Comparison of ENCODE assay signal across 8 mouse cellular contexts in the genomic region with DNA sequence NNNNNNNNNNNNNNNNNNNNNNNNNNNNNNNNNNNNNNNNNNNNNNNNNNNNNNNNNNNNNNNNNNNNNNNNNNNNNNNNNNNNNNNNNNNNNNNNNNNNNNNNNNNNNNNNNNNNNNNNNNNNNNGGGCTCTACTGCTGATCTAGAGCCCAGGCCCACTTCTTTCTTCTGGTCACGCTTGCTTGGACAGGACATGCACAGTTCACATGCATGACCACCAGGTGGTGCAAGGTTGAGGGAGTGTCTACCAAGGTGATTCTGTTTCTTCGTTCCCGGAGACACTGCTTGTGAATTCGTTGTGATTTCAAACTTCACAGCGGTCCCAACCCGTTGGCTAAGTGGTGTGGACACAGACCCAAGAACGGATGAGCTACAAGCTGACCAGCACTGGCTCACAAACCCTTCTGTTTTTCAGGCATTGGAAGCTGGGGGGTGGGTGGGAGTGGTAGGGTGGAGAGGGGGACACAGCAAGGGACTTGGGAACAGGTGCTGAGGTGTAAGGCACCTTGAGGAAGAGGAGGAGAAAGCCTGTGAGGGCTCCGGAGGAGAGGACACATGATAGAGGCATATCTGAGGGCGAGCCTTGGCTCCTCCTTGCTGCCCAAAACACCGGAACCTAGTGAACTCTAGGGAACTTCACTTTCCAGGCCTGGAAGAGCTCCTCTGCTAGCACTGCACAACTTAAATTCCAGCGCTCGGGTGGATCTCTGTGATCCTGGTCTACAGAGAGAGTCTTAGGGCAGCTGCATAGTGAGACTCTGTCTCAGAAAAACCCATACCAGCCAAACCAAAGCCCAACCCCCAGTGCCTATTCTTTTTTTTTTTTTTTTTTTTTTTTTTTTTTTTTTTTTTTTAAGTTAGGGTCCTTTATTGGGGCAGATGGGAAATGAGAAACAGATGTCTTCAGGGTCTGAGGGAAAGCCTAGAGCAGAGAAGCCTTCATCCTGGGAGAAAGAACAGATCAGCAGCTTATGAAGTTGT. TPM values are rescaled to one million over a fixed set of nuclear protein-coding genes. Genes with fewer than 3 reads are reported as not detected.
DNase-seq lines count a peak whose midpoint lies in the region; ATAC-seq and TF ChIP-seq lines count a peak whose summit lies in the region.

No protein-coding gene starts in this region.

- peak; percentile 58; the same call in 1 of the 2 replicates for ATAC-seq in embryonic facial prominence, embryonic 15.5 days (ENCODE audit: insufficient number of reproducible peaks, low FRiP score, low TSS enrichment, low read depth)
- peak; percentile 62 for ATAC-seq in heart, embryonic 12.5 days (ENCODE audit: insufficient number of reproducible peaks, low FRiP score)
- ATAC-seq in kidney, embryonic 16.5 days (ENCODE audit: low FRiP score, low TSS enrichment) = peak; percentile 67; the same call in 1 of the 2 replicates
- peak; percentile 26; the same call in 1 of the 2 replicates for ATAC-seq in liver, embryonic 16.5 days (ENCODE audit: low read depth)
- peak; percentile 54; the same call in 1 of the 2 replicates for ATAC-seq in neural tube, embryonic 13.5 days (ENCODE audit: low read depth)

- H3K9ac ChIP-seq in embryonic facial prominence, embryonic 15.5 days = no peak overlapping the region
- peak overlapping the region; percentile 45 for H3K9ac ChIP-seq in heart, embryonic 12.5 days
- peak overlapping the region; percentile 45; the same call in 1 of the 2 replicates for H3K9ac ChIP-seq in kidney, embryonic 16.5 days (replicated peaks; ENCODE audit: low read length)
- no peak overlapping the region for H3K9ac ChIP-seq in liver, embryonic 16.5 days (ENCODE audit: low read depth, low read length)
- H3K9ac ChIP-seq in neural tube, embryonic 13.5 days = peak overlapping the region; percentile 35; the same call in 1 of the 2 replicates

- peak overlapping the region; percentile 28 for H3K4me2 ChIP-seq in embryonic facial prominence, embryonic 15.5 days (replicated peaks)
- H3K4me2 ChIP-seq in heart, embryonic 12.5 days = peak overlapping the region; percentile 67
- peak overlapping the region; percentile 46 for H3K4me2 ChIP-seq in kidney, embryonic 16.5 days (replicated peaks; ENCODE audit: low read depth, low read length)
- H3K4me2 ChIP-seq in liver, embryonic 16.5 days (ENCODE audit: low read depth, low read length) = peak overlapping the region; percentile 61
- peak overlapping the region; percentile 36 for H3K4me2 ChIP-seq in neural tube, embryonic 13.5 days

- TF ChIP-seq CTCF in bone marrow, adult 2 months (IDR thresholded peaks at IDR 0.05; ENCODE audit: control insufficient read depth, insufficient read depth, low read length) = peak; percentile 96

- DNase-seq in CD4-positive helper T cell, adult 2 months (ENCODE audit: low read depth, low spot score) = peak; percentile 82
- peak; percentile 89 for DNase-seq in testis, postnatal 10 days (ENCODE audit: low spot score)

- no peaks in the 10 kb centered on the region for H3K36me3 ChIP-seq in embryonic facial prominence, embryonic 15.5 days
- no peaks in the 10 kb centered on the region for H3K36me3 ChIP-seq in heart, embryonic 12.5 days
- no peaks in the 10 kb centered on the region for H3K36me3 ChIP-seq in kidney, embryonic 16.5 days (ENCODE audit: insufficient read depth, low read length)
- no peaks in the 10 kb centered on the region for H3K36me3 ChIP-seq in liver, embryonic 16.5 days (ENCODE audit: control insufficient read depth, insufficient read depth)
- no peaks in the 10 kb centered on the region for H3K36me3 ChIP-seq in neural tube, embryonic 13.5 days

- WGBS in bone marrow, adult 2 months = 15% methylated on average over 12 of the region's 12 CpGs
- WGBS in embryonic facial prominence, embryonic 15.5 days = 11% methylated on average over 12 of the region's 12 CpGs
- 9% methylated on average over 12 of the region's 12 CpGs for WGBS in heart, embryonic 12.5 days
- WGBS in kidney, embryonic 16.5 days = 16% methylated on average over 12 of the region's 12 CpGs
- 19% methylated on average over 12 of the region's 12 CpGs for WGBS in liver, embryonic 16.5 days (ENCODE audit: insufficient replicate concordance)
- WGBS in neural tube, embryonic 13.5 days = 29% methylated on average over 12 of the region's 12 CpGs

- no peaks in the 10 kb centered on the region for H3K27me3 ChIP-seq in embryonic facial prominence, embryonic 15.5 days
- H3K27me3 ChIP-seq in heart, embryonic 12.5 days (replicated peaks) = no peaks in the 10 kb centered on the region
- no peaks in the 10 kb centered on the region for H3K27me3 ChIP-seq in kidney, embryonic 16.5 days (ENCODE audit: insufficient read depth, low read length)
- no peaks in the 10 kb centered on the region for H3K27me3 ChIP-seq in liver, embryonic 16.5 days (ENCODE audit: control insufficient read depth, insufficient read depth, low read depth, low read length)
- H3K27me3 ChIP-seq in neural tube, embryonic 13.5 days = no peaks in the 10 kb centered on the region

- H3K4me3 ChIP-seq in bone marrow, adult 2 months (replicated peaks; ENCODE audit: control insufficient read depth, low read depth, low read length) = no peak overlapping the region
- H3K4me3 ChIP-seq in embryonic facial prominence, embryonic 15.5 days (replicated peaks) = 0 out of 2 replicates have a peak overlapping the region, but pooled peaks have one; percentile 2
- H3K4me3 ChIP-seq in heart, embryonic 12.5 days = peak overlapping the region; percentile 33
- H3K4me3 ChIP-seq in kidney, embryonic 16.5 days (ENCODE audit: low read length) = no peak overlapping the region
- H3K4me3 ChIP-seq in liver, embryonic 16.5 days (ENCODE audit: low read depth, low read length) = peak overlapping the region; percentile 29; the same call in 1 of the 2 replicates
- H3K4me3 ChIP-seq in neural tube, embryonic 13.5 days = no peak overlapping the region

- no peak for TF ChIP-seq POLR2A in bone marrow, adult 2 months (IDR thresholded peaks at IDR 0.05; ENCODE audit: borderline replicate concordance, control insufficient read depth, low read depth, low read length)

- peaks cover 5% of the 10 kb centered on the region for H3K4me1 ChIP-seq in bone marrow, adult 2 months (ENCODE audit: control insufficient read depth, insufficient read depth, low read length)
- H3K4me1 ChIP-seq in embryonic facial prominence, embryonic 15.5 days = peaks cover 21% of the 10 kb centered on the region
- H3K4me1 ChIP-seq in heart, embryonic 12.5 days (replicated peaks) = peaks cover 20% of the 10 kb centered on the region
- H3K4me1 ChIP-seq in kidney, embryonic 16.5 days (ENCODE audit: insufficient read depth, low read length) = peaks cover 29% of the 10 kb centered on the region
- peaks cover 9% of the 10 kb centered on the region for H3K4me1 ChIP-seq in liver, embryonic 16.5 days (ENCODE audit: control insufficient read depth, low read depth, low read length)
- H3K4me1 ChIP-seq in neural tube, embryonic 13.5 days (replicated peaks) = peaks cover 16% of the 10 kb centered on the region; the same call in 1 of the 2 replicates

- no peaks in the 10 kb centered on the region for H3K9me3 ChIP-seq in embryonic facial prominence, embryonic 15.5 days (replicated peaks)
- H3K9me3 ChIP-seq in heart, embryonic 12.5 days (replicated peaks) = no peaks in the 10 kb centered on the region
- no peaks in the 10 kb centered on the region for H3K9me3 ChIP-seq in kidney, embryonic 16.5 days (ENCODE audit: low read length)
- H3K9me3 ChIP-seq in liver, embryonic 16.5 days (replicated peaks; ENCODE audit: control insufficient read depth, low read length) = no peaks in the 10 kb centered on the region
- no peaks in the 10 kb centered on the region for H3K9me3 ChIP-seq in neural tube, embryonic 13.5 days

- H3K27ac ChIP-seq in bone marrow, adult 2 months (ENCODE audit: control insufficient read depth, insufficient read depth, low read depth, low read length, poor library complexity) = no peak overlapping the region
- peak overlapping the region; percentile 87 for H3K27ac ChIP-seq in embryonic facial prominence, embryonic 15.5 days (replicated peaks)
- no peak overlapping the region for H3K27ac ChIP-seq in heart, embryonic 12.5 days (ENCODE audit: poor library complexity, severe bottlenecking)
- H3K27ac ChIP-seq in kidney, embryonic 16.5 days (ENCODE audit: low read length) = peak overlapping the region; percentile 65
- H3K27ac ChIP-seq in liver, embryonic 16.5 days (ENCODE audit: low read length) = no peak overlapping the region
- 0 out of 2 replicates have a peak overlapping the region, but pooled peaks have one; percentile 23 for H3K27ac ChIP-seq in neural tube, embryonic 13.5 days (replicated peaks)

RNA-seq across cellular contexts. Expression of gene Smu1, which starts 16.8 kb away (rescaled TPM):
- polyA plus RNA-seq in bone marrow, adult 2 months (2011; ENCODE audit: insufficient read depth, insufficient read length, low replicate concordance, missing spikeins) = 24.4 and 41.9 TPM in 2 replicates
- polyA plus RNA-seq in embryonic facial prominence, embryonic 15.5 days (2015; fragmentation: Nextera tagmentation; extraction: Ambion mirVana) = 127 and 135 TPM in 2 replicates
- polyA plus RNA-seq in heart, embryonic 12.5 days (2016; fragmentation: Nextera tagmentation; extraction: Ambion mirVana) = 93.8 and 94.3 TPM in 2 replicates
- 170 and 176 TPM in 2 replicates for polyA plus RNA-seq in kidney, embryonic 16.5 days (2015; fragmentation: Nextera tagmentation; extraction: Ambion mirVana)
- 59.9 and 66.8 TPM in 2 replicates for polyA plus RNA-seq in liver, embryonic 16.5 days (2015; fragmentation: Nextera tagmentation; extraction: Ambion mirVana)
- 129 and 131 TPM in 2 replicates for polyA plus RNA-seq in neural tube, embryonic 13.5 days (2015; fragmentation: Nextera tagmentation; extraction: Ambion mirVana)

RNA-seq across cellular contexts. Expression of gene Dnaja1, which starts 52.6 kb away (rescaled TPM):
- 60.8 and 84.2 TPM in 2 replicates for polyA plus RNA-seq in bone marrow, adult 2 months (2011; ENCODE audit: insufficient read depth, insufficient read length, low replicate concordance, missing spikeins)
- polyA plus RNA-seq in embryonic facial prominence, embryonic 15.5 days (2015; fragmentation: Nextera tagmentation; extraction: Ambion mirVana) = 365 and 394 TPM in 2 replicates
- 303 and 308 TPM in 2 replicates for polyA plus RNA-seq in heart, embryonic 12.5 days (2016; fragmentation: Nextera tagmentation; extraction: Ambion mirVana)
- 469 and 481 TPM in 2 replicates for polyA plus RNA-seq in kidney, embryonic 16.5 days (2015; fragmentation: Nextera tagmentation; extraction: Ambion mirVana)
- polyA plus RNA-seq in liver, embryonic 16.5 days (2015; fragmentation: Nextera tagmentation; extraction: Ambion mirVana) = 103 and 120 TPM in 2 replicates
- polyA plus RNA-seq in neural tube, embryonic 13.5 days (2015; fragmentation: Nextera tagmentation; extraction: Ambion mirVana) = 784 and 823 TPM in 2 replicates

Comparison
In these comparisons a context has a peak if more than half of its experiments do, and no peak if none do; other contexts are left out.
1. H3K27ac ChIP-seq: peak in embryonic facial prominence, embryonic 15.5 days (single experiment), kidney, embryonic 16.5 days (single experiment) and neural tube, embryonic 13.5 days (single experiment); none in bone marrow, adult 2 months (single experiment), heart, embryonic 12.5 days (single experiment) and liver, embryonic 16.5 days (single experiment).
2. H3K4me3 ChIP-seq: peak in embryonic facial prominence, embryonic 15.5 days (single experiment), heart, embryonic 12.5 days (single experiment) and liver, embryonic 16.5 days (single experiment); none in bone marrow, adult 2 months (single experiment), kidney, embryonic 16.5 days (single experiment) and neural tube, embryonic 13.5 days (single experiment).
3. H3K9ac ChIP-seq: peak in heart, embryonic 12.5 days (single experiment), kidney, embryonic 16.5 days (single experiment) and neural tube, embryonic 13.5 days (single experiment); none in embryonic facial prominence, embryonic 15.5 days (single experiment) and liver, embryonic 16.5 days (single experiment).
4. Peak in every context shown above with its lines, with median percentiles within 50 percentile points of each other: ATAC-seq and H3K4me2 ChIP-seq.